Mouse (Mus musculus) E14TG2a.4 (cell line): ENCODE data around the gene Rnase4.
"Not testable (repeated sequence)": the region's sequence is repeated elsewhere in the genome, so short reads cannot be mapped to it uniquely, and the experiment has no call there.

Source experiments
- CTCF ChIP-seq: conservative IDR thresholded peaks from 2 replicates; pipeline ENCODE4 v1.5.1; 2014; ENCODE audit warnings: low read length
- NANOG ChIP-seq: IDR thresholded peaks from 2 replicates; pipeline ENCODE4 v1.6.1; 2014; ENCODE audit warnings: borderline replicate concordance, low read length, mixed read lengths

DNA sequence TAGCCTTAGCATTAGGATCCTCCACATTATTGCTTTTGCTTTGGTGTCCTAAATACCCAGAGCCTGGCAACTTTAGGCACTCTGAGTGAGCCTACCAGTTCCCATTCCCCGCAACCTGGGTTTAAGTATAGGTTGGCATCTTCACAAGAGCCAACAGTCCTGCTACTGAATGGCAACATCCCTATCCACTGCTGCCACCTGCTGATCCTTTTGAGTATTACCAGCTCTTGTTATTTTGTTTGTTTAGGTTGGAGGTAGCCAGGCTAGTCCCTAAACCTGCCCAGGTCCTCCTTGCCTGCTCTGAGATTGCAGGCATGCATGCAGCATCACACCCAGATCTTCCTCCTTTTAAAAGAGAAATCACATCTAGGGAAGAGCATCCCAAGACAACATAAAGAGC, 7.4 kb downstream of the Rnase4 start:
- 0 out of 2 replicates have a peak, but pooled peaks have one; percentile 11 for TF ChIP-seq CTCF
- TF ChIP-seq NANOG = not testable (repeated sequence)
